Mouse (Mus musculus) embryo, embryonic 10 days (tissue): ENCODE data around the gene Lurap1.

Experiments
- DNase-seq: peaks from one replicate; pipeline ENCODE4 v3.0.0-alpha.2; 2015; ENCODE audit warnings: low spot score

The Lurap1 gene

GRCm38 (mm10) chr4:116160769-116161168 lies 9.6 kb upstream of the Lurap1 start:
- no peak for DNase-seq

- no peak for DNase-seq
Measured at GRCm38 (mm10) chr4:116159912-116160311, 8.8 kb upstream of the Lurap1 start.

- DNase-seq = no peak
Measured at GRCm38 (mm10) chr4:116157882-116158281, 6.7 kb upstream of the Lurap1 start.

GRCm38 (mm10) chr4:116152702-116153101 lies 1.6 kb upstream of the Lurap1 start:
- DNase-seq = no peak

GRCm38 (mm10) chr4:116150862-116151221 lies 296 bp downstream of the Lurap1 start:
- DNase-seq = peak; percentile 34

- peak; percentile 69 for DNase-seq
Measured at GRCm38 (mm10) chr4:116150156-116150861, 829 bp downstream of the Lurap1 start.

GRCm38 (mm10) chr4:116149812-116150155 lies 1.4 kb downstream of the Lurap1 start:
- no peak for DNase-seq

GRCm38 (mm10) chr4:116143891-116144717 lies 7.0 kb downstream of the Lurap1 start:
- peak; percentile 73 for DNase-seq

GRCm38 (mm10) chr4:116143317-116143811 lies 7.8 kb downstream of the Lurap1 start:
- no peak for DNase-seq

- no peak for DNase-seq
Measured at GRCm38 (mm10) chr4:116142269-116142668, 8.9 kb downstream of the Lurap1 start.

- no peak for DNase-seq
Measured at GRCm38 (mm10) chr4:116141736-116142135, 9.4 kb downstream of the Lurap1 start.

GRCm38 (mm10) chr4:116140801-116141574 lies 10.2 kb downstream of the Lurap1 start:
- DNase-seq = no peak

GRCm38 (mm10) chr4:116137421-116137996 lies 13.6 kb downstream of the Lurap1 start:
- no peak for DNase-seq

- DNase-seq = peak; percentile 72
Measured at GRCm38 (mm10) chr4:116134990-116135389, 16.1 kb downstream of the Lurap1 start.

GRCm38 (mm10) chr4:116133126-116133525 lies 18.0 kb downstream of the Lurap1 start:
- DNase-seq = no peak

GRCm38 (mm10) chr4:116127956-116128355 lies 23.2 kb downstream of the Lurap1 start:
- no peak for DNase-seq

- no peak for DNase-seq
Measured at GRCm38 (mm10) chr4:116125803-116126386, 25.2 kb downstream of the Lurap1 start.

- DNase-seq = peak; percentile 98
Measured at GRCm38 (mm10) chr4:116123602-116124519, 27.3 kb downstream of the Lurap1 start, which contains the start of the genes Rad54l and Pomgnt1. Gene Rad54l, minus strand, starts transcription at chr4:116123690. Gene Pomgnt1, plus strand, starts transcription at chr4:116123840.

- no peak for DNase-seq
Measured at GRCm38 (mm10) chr4:116122762-116123161, 28.4 kb downstream of the Lurap1 start.

GRCm38 (mm10) chr4:116111486-116111885 lies 39.7 kb downstream of the Lurap1 start:
- no peak for DNase-seq
